Mouse (Mus musculus): ENCODE measurements at regions not wholly inside any gene's neighbourhood (a gene's known extent, or its start where the extent isn't known, plus 50 kb on each side); places are given as distances from the start of the nearest gene placed in this dataset.

GRCm38 (mm10) chr10:56770629-56771028 is 393.5 kb downstream of the Gja1 start:
- TF ChIP-seq POLR2A (IDR thresholded peaks at IDR 0.05; ENCODE audit: insufficient read depth, low read depth, low read length) = no peak
- TF ChIP-seq CTCF (IDR thresholded peaks at IDR 0.05) = no peak
- TF ChIP-seq EP300 (IDR thresholded peaks at IDR 0.05; ENCODE audit: insufficient read depth, low read depth, low read length) = no peak
